In the genomic region with DNA sequence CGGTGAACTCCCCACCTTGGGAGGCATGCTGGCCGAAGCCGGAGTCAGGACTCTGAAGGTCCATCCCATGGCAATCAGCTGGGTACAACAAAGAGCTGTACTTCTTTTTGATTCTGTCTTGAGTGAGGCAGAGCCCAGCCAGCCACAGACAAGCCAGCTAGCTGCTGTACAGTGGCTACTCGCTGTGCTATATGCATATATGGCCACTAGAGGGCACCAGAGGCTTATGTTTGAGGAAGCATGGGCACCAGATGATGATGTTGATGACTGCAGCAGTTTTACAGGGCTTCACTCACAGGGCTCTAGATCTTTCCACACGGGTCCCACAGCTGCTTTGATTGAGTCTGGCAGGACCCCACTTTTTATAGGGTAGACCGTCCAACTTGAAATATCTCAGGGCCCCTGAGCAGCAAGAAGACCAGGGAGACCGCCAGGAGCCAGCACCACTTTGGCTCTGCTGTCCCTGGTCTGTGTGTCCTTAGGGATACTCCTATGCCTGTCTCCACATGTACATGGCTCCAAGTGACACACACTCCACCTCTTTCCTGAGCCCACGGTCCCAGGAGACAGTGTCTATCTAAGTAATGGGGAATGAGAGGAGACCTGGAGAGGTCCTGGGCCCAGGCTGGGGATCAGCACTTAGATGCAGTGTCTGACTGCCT, we compare ENCODE assay signal across 8 mouse cellular contexts. TPM values are rescaled to one million over a fixed set of nuclear protein-coding genes. Genes with fewer than 3 reads are reported as not detected.
DNase-seq lines count a peak whose midpoint lies in the region; ATAC-seq lines count a peak whose summit lies in the region.

No protein-coding gene starts in this region.

- no peaks in the 10 kb centered on the region for H3K36me3 ChIP-seq in forebrain, embryonic 12.5 days (replicated peaks)

- ATAC-seq in forebrain, embryonic 12.5 days (ENCODE audit: low FRiP score), result peak; percentile 75
- ATAC-seq in neutrophil, adult 5-6 weeks (ENCODE audit: extremely low read depth, insufficient number of reproducible peaks, low FRiP score, poor library complexity, severe bottlenecking), result peak; percentile 67

- H3K9me3 ChIP-seq in forebrain, embryonic 12.5 days, result no peaks in the 10 kb centered on the region

- 30% methylated on average over 8 of the region's 8 CpGs for WGBS in forebrain, embryonic 12.5 days

- H3K4me3 ChIP-seq in forebrain, embryonic 12.5 days (replicated peaks), result no peak overlapping the region

- H3K27me3 ChIP-seq in forebrain, embryonic 12.5 days, result peaks cover 90% of the 10 kb centered on the region

- peaks cover 11% of the 10 kb centered on the region; the same call in 1 of the 2 replicates for H3K4me1 ChIP-seq in forebrain, embryonic 12.5 days

- intact Hi-C loops in heart, postnatal 14 days (cut with DNase I), result loop anchor here (1.0 to 10.0 kb wide), 3 partner anchors 172 to 432 kb away; no protein-coding TSS in a partner anchor

- peak; percentile 86 for DNase-seq in ES-CJ7 (ENCODE audit: low read depth, low spot score)
- peak; percentile 77 for DNase-seq in c-Kit-positive CD71-positive TER-119-positive erythroid progenitor cells, embryonic 14.5 days (ENCODE audit: low spot score)
- peak; percentile 81 to 92 for DNase-seq in heart, postnatal 14 days
- DNase-seq in kidney, postnatal 4 days, result peak; percentile 90 to 91
- DNase-seq in lung, adult 18-20 months, result peak; percentile 75 to 82
- DNase-seq in testis, postnatal 14 days (ENCODE audit: low spot score), result peak; percentile 74

- no peak overlapping the region for H3K9ac ChIP-seq in forebrain, embryonic 12.5 days

- H3K27ac ChIP-seq in forebrain, embryonic 12.5 days, result no peak overlapping the region

- H3K4me2 ChIP-seq in forebrain, embryonic 12.5 days, result no peak overlapping the region

RNA-seq across cellular contexts. Expression of gene Ass1, which starts 13.0 kb away (rescaled TPM):
- 4.0 and 4.9 TPM in 2 replicates for polyA plus RNA-seq in forebrain, embryonic 12.5 days (2016; fragmentation: Nextera tagmentation; extraction: Ambion mirVana)
- total RNA-seq in heart, postnatal 14 days (2021), result 1 to 10 TPM; 3.1 to 3.7 TPM
- total RNA-seq in neutrophil, adult 5-6 weeks (2017), result 10.6 and 18.4 TPM in 2 replicates
